Mouse (Mus musculus): ENCODE results near the gene Cep57l1.
A peak's percentile ranks its signal among the peaks of the same experiment; 100 is the strongest.

Gene Cep57l1

GRCm38 (mm10) chr10:41816516-41816915, 6.8 kb upstream of the Cep57l1 start:
- no peak for DNase-seq (ENCODE audit: low spot score in 2 of 2)

GRCm38 (mm10) chr10:41814305-41814853, 4.7 kb upstream of the Cep57l1 start:
- no peak for DNase-seq (ENCODE audit: low spot score in 2 of 2)

DNA sequence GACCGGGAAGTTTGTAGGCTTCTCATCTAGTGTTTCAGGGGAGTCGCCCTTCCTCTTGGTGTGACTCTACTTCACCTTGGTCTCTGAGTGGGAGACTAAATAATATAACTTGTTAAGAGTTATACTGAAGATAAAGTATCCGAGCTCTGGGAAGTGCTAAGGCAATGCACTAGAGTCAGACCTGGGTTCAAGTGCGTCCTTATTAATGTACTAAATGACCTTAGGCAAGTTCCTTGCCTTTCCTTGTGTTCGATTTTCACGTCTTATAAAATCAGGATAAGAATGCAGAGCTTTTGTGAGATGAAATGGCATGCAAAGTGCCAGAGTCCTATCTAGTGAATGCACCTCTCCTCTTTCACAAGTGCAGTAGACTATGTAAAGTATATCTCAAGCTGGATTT, 2.9 kb upstream of the Cep57l1 start:
- no peak for DNase-seq (ENCODE audit: low spot score in 2 of 2)

GRCm38 (mm10) chr10:41810564-41811455, 1.1 kb upstream of the Cep57l1 start:
- DNase-seq (ENCODE audit: low spot score in 2 of 2), result no peak

DNA sequence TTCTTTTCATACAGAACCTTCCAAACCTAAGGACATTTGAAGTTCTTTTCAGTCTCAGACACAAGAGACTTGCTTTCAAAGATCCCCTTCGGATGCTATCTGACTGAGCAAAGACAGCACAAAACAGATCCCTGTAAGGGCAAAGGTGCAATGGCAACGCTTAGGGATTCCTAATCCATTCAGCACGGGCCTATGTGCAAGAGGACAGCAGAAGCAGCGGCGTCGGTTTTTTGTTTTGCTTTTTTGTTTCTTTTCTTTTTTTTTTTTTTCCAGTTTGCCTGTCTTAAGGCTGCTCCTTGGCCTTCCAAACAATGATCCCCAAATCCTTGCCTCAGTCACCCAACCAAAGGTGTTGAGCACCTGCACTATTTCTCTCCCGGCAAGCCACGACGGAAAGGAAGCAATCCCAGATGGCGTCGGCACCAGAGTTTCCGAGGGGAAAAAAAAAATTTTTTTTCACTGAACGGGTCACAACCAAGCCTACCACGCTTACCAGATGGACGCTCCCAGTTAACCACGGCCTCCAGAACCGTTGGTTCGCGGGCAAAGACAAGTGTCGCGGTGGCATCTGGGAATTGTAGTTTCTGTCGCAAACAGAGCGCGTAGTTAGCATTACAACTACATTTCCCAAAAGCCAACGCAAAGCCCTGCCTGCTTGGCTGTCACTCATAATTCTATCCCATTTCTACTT, 446 bp downstream of the Cep57l1 start:
- peak in 1 of 2 experiments; percentile 83 for DNase-seq (ENCODE audit: low spot score in 2 of 2)

DNA sequence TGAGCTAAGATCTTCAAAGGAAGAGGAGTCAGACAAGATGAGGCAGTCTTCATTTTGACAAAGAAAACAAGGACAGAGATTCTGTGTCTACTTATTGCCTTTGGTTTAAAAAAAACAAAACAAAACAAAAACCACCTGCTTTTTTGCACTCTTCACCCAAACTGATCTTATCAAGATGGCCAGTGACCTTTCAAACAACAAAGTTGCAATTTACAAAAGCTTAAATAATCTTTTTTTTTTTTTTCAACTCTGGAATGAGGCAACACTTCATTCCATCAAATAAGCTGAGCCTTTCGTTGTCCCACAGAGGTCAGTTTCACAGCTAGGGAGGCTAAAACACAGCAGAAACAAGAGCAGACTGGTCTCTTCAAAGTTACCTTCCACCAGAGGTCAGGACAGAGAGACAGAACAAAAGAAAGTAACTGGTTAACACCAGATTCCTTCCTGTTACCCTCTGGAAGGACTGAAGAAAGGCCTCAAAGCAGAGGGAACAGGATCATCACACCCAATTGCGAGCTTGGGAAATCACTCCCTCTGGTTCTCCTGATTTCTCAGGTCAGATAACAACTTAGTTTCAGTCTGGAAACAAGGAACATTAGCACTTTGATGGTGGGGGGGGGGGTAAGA, 3.8 kb downstream of the Cep57l1 start:
- no peak for DNase-seq (ENCODE audit: low spot score in 2 of 2)

GRCm38 (mm10) chr10:41804711-41805110, 5.0 kb downstream of the Cep57l1 start:
- no peak for DNase-seq (ENCODE audit: low spot score in 2 of 2)

DNA sequence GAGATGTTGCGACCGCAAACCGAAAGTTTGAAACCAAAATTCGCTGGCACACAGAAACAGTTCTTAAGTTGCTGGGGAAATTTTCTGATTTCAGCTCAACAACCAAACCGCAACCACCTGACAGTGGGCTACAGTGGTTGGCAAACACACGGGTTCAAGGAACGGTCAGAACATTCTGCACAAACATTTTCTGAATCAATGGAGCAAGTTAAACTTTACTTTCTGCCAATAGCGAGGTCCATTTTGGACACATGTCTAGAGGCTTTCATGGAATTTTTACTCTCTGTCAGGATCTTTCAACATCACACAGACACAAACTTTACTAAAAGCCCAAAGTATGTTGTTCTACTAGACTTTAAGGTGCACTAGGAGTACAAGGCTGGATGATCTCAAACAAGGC, 6.2 kb downstream of the Cep57l1 start:
- no peak for DNase-seq (ENCODE audit: low spot score in 2 of 2)

DNA sequence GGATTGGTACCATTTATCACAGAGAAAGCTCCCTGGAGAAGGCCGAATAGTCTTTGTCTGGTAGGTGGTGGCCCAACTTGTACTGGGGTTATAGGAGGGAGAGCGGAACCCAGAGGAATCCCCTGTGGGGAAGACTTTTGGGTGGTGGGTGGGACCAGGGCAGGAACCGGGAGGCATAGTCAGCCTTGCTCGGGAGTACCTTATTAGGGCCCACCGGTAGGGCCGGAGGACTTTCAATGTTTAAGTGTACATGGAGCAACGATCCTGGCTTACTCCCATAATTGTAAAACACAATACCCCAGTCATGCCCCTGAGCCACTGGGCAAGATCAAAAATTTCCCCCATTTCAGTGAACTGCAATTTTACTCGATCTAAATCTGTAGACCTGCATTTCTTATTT, 12.4 kb downstream of the Cep57l1 start:
- no peak for DNase-seq (ENCODE audit: low spot score in 2 of 2)

DNA sequence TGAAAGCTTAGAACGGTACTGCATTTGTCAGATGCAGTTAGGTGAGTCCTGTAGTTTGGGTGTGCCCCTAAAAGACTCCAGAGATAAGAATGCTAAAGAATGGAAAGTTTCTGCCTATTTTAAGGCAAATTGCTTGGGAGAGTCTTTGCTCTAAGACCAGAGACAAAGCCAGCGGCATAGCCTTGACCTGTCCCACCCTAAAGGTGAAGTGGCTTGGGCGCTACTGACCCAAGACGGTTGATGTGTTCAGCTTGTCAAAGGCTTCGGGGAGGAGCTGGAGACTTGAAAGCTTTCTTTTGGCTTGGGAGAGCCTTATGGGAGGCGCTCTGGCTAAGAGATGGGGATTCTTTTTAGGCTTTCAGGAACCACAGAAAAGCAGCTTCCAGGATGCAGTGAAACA, 17.3 kb downstream of the Cep57l1 start:
- no peak for DNase-seq (ENCODE audit: low spot score in 2 of 2)

DNA sequence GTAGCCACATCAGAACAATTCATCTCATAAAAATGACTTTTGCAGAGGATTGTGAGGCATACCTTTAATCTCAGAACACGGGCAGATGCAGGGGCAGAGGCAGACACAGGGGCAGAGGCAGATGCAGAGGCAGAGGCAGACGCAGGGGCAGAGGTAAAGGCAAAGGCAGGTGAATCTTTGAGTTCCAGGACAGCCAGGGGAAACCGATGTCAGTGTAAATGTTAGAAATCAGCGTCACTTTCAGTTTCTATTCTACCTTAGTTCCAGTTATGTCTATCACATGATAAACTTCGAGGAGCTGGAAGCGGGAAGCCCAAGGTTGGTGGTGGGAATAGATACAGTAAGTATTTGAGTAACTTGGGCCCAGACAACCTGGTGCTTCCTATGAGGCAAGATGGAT, 42.4 kb downstream of the Cep57l1 start:
- no peak for DNase-seq (ENCODE audit: low spot score in 2 of 2)

GRCm38 (mm10) chr10:41766280-41766679, 43.4 kb downstream of the Cep57l1 start:
- no peak for DNase-seq (ENCODE audit: low spot score in 2 of 2)

DNA sequence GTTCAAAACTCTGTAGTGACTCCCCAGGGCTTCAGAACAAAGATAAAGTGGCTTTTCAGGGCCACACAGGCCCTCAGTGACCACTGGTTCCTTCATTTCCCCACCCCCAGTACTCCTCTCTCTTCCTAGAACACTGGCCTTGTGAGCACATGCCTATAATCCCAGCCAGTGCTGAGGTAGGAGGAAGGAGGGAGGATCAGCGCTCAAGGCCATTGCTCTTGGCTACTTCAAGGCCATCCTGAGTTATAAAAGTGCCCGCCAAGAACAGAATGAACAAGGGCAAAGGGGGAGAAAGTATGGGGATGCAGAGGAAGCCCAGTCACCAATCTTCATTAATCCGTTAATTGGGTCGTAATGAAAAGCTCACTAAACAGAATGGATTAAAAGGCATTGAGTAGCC, 44.1 kb downstream of the Cep57l1 start:
- no peak for DNase-seq (ENCODE audit: low spot score in 2 of 2)

GRCm38 (mm10) chr10:41763741-41764385, 45.8 kb downstream of the Cep57l1 start:
- no peak for DNase-seq (ENCODE audit: low spot score in 2 of 2)

- no peak for DNase-seq (ENCODE audit: low spot score in 2 of 2)
Observed at GRCm38 (mm10) chr10:41760866-41761265, 48.8 kb downstream of the Cep57l1 start.

DNA sequence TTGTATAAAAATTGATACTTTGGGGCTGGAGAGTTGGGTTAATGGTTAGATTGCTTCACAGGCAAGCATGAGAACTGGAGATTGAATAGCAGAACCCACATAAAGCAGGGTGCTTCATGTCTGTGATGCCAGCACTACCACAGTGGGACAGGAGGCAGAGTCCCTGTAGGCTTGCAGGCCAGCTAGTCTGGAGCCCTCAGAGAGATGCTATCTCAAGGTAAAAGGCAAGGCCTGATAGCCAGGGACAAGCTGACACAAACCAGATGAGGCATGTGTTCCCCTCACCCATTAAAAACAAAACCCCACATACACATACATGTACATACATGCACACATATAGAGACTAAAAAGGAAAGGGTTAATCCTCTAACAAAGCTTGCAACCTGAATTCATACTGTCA, 51.6 kb downstream of the Cep57l1 start:
- no peak for DNase-seq (ENCODE audit: low spot score in 2 of 2)

DNA sequence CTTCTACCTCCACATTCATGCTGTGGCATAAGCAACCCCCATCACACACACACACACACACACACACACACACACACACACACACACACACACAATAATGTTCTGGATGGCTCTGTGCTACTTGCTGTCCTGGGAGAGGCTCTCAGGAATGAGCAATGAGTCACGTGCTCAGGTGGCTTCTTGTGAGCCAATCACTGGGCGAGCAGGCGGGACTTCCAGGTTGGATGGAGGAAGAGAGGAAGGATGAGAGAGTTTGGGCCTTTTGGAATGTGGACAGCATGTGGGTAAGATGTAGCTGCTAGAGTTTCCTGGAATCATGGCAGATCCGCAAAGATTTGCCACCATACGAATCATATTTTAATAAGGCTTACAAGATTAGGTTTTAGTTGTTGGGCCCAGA, 52.4 kb downstream of the Cep57l1 start:
- no peak for DNase-seq (ENCODE audit: low spot score in 2 of 2)

GRCm38 (mm10) chr10:41751867-41752480, 57.7 kb downstream of the Cep57l1 start:
- DNase-seq (ENCODE audit: low spot score in 2 of 2), result peak in 1 of 2 experiments; percentile 17

DNA sequence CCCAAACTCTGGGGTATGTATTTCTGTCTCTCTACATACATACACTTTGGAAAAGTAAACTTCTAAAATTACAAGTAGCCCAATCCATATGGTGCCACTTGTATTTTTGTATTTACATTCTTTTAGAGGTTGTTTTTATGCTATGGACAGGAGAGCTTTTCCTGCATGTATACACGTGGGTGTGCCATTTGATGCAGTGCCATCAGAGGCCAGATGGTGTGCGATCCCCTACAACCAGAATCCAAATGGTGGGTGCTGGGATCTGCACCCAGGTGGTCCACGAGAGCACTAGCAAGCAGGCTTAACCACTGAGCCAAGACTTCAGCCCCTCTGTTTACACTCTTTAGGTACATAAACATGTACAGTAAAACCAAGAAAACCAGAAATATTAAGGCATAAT, 60.4 kb downstream of the Cep57l1 start:
- no peak for DNase-seq (ENCODE audit: low spot score in 2 of 2)

DNA sequence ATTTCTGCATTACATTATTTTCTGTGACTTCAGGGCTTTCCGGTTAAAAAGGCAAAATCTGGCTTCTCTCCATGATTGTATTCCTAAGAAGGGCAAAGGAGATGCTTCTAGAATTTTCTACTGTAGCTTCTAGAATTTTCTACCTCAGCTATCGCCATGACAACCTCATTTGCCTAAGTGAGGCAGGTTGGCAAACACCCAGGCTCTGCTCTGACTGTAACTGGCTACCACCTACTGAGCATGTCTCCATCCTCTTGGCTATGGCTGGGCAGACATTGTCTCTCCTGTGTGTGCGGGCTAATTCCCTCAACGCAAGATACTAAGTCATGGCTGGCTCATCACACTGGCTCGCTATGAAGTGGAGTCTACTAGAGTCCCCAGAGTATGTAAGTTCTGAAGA, 63.1 kb downstream of the Cep57l1 start:
- DNase-seq (ENCODE audit: low spot score in 2 of 2), result no peak

- no peak for DNase-seq (ENCODE audit: low spot score in 2 of 2)
Observed at GRCm38 (mm10) chr10:41744006-41744405, 65.7 kb downstream of the Cep57l1 start.
